Mouse (Mus musculus) limb, embryonic 12.5 days (tissue): ENCODE results near the gene Prkcz. TPM values are rescaled to one million over a fixed set of nuclear protein-coding genes. Genes with fewer than 3 reads are reported as not detected.

Experiments
- ATAC-seq: fragments of 200-750 bp; cut with Nextera tagmentation; 2 replicates; pipeline ENCODE4 v1.8.0; 2017; ENCODE audit warnings: low read depth, moderate TSS enrichment; ENCODE audit not compliant: insufficient number of reproducible peaks, insufficient read depth, low FRiP score, low TSS enrichment
- H3K27ac ChIP-seq: fragments of 300-500 bp; sonication (generic); 2 replicates; pipeline ENCODE4 v1.5.1; 2016; ENCODE audit warnings: mild to moderate bottlenecking, moderate library complexity
- H3K27me3 ChIP-seq: fragments of 300-500 bp; sonication (generic); 2 replicates; pipeline ENCODE4 v1.6.1; 2016; ENCODE audit warnings: mild to moderate bottlenecking, moderate library complexity
- H3K36me3 ChIP-seq: fragments of 300-500 bp; sonication (generic); 2 replicates; pipeline ENCODE4 v1.6.1; 2016; ENCODE audit warnings: mild to moderate bottlenecking, moderate library complexity
- H3K4me1 ChIP-seq: fragments of 300-500 bp; sonication (generic); replicated peaks from 2 replicates; pipeline ENCODE4 v1.6.1; 2016
- H3K4me2 ChIP-seq: fragments of 300-500 bp; sonication (generic); 2 replicates; pipeline ENCODE4 v1.6.1; 2016; ENCODE audit warnings: mild to moderate bottlenecking, moderate library complexity
- H3K4me3 ChIP-seq: fragments of 300-500 bp; sonication (generic); replicated peaks from 2 replicates; pipeline ENCODE4 v1.5.1; 2016; ENCODE audit warnings: mild to moderate bottlenecking
- H3K9ac ChIP-seq: fragments of 300-500 bp; sonication (generic); replicated peaks from 2 replicates; pipeline ENCODE4 v1.6.1; 2016; ENCODE audit warnings: mild to moderate bottlenecking, moderate library complexity
- H3K9me3 ChIP-seq: fragments of 300-500 bp; sonication (generic); 2 replicates; pipeline ENCODE4 v1.6.1; 2016; ENCODE audit warnings: mild to moderate bottlenecking, moderate library complexity
- WGBS: fragments of 180-500 bp; shearing (Covaris S2); methylation state at CpG from one replicate; pipeline ENCODE4 v1.1.7; 2016; 5-methylcytosine and 5-hydroxymethylcytosine counted together
- polyA plus RNA-seq: library from polyadenylated mRNA; unstranded; fragments of >200 nt; fragmentation: Nextera tagmentation; extraction: Ambion mirVana; gene quantifications from 2 replicates; pipeline ENCODE4 v1.2.1, GENCODE M21; 2016

Gene Prkcz
- polyA plus RNA-seq, 1 experiment from 2014 or later, result 7.9 TPM

GRCm38 (mm10) chr4:155357601-155358000, 3.6 kb downstream of the Prkcz start:
- Histone ChIP-seq H3K9ac (no peak overlapping the region), H3K27ac (no peak overlapping the region), H3K36me3 (no peaks in the 10 kb centered on the region), H3K4me1 (peaks cover 11% of the 10 kb centered on the region; the same call in 1 of the 2 replicates), H3K4me2 (no peak overlapping the region), H3K4me3 (no peak overlapping the region), H3K9me3 (no peaks in the 10 kb centered on the region), H3K27me3 (peaks cover 62% of the 10 kb centered on the region)
- WGBS, result 49% methylated on average over 2 of the region's 2 CpGs
- ATAC-seq, result no peak

DNA sequence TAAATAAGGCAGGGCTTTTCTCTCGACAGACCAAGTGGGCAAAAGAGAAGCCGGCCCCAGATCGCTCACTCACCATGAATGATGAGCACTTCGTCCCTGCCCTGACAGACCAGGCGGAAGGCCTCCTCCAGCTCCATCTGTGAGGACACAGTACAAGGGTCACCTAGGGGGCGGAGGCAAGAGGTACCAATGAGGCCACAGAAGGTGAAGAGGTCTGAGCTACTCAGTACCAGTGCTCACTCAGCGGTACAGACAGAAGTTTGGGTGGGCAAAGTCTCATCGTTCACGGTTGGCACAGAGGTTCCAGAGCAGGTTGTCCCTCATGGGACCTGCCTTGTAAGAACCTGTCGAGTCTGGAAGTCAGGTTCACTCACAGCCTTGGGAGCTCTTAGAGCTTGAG, 4.8 kb downstream of the Prkcz start:
- H3K4me3 ChIP-seq, result no peak overlapping the region
- ATAC-seq, result no peak
- H3K4me2 ChIP-seq, result no peak overlapping the region
- peaks cover 50% of the 10 kb centered on the region for H3K27me3 ChIP-seq
- H3K27ac ChIP-seq, result no peak overlapping the region
- no peak overlapping the region for H3K9ac ChIP-seq
- no peaks in the 10 kb centered on the region for H3K36me3 ChIP-seq
- H3K4me1 ChIP-seq, result 0 out of 2 replicates have a peak, but pooled peaks cover 2% of the 10 kb centered on the region
- 90% methylated on average over 10 of the region's 10 CpGs for WGBS
- H3K9me3 ChIP-seq, result no peaks in the 10 kb centered on the region

- ATAC-seq, result no peak
Observed at GRCm38 (mm10) chr4:155354546-155354945, 6.6 kb downstream of the Prkcz start.

GRCm38 (mm10) chr4:155354035-155354434, 7.1 kb downstream of the Prkcz start:
- 87% methylated on average over 6 of the region's 6 CpGs for WGBS
- H3K4me2 ChIP-seq, result no peak overlapping the region
- H3K4me3 ChIP-seq, result no peak overlapping the region
- H3K27me3 ChIP-seq, result peaks cover 27% of the 10 kb centered on the region
- no peak for ATAC-seq
- H3K27ac ChIP-seq, result no peak overlapping the region
- H3K4me1 ChIP-seq, result no peaks in the 10 kb centered on the region
- H3K9ac ChIP-seq, result no peak overlapping the region
- no peaks in the 10 kb centered on the region for H3K9me3 ChIP-seq
- no peaks in the 10 kb centered on the region for H3K36me3 ChIP-seq

More at GRCm38 (mm10) chr4:155354546-155354945, 6.6 kb downstream of the Prkcz start:
- no peak overlapping the region for H3K9ac ChIP-seq
- no peak overlapping the region for H3K4me3 ChIP-seq
- H3K9me3 ChIP-seq, result no peaks in the 10 kb centered on the region
- H3K27ac ChIP-seq, result no peak overlapping the region
- H3K4me1 ChIP-seq, result no peaks in the 10 kb centered on the region
- H3K36me3 ChIP-seq, result no peaks in the 10 kb centered on the region
- H3K4me2 ChIP-seq, result no peak overlapping the region
- 78% methylated on average over 7 of the region's 7 CpGs for WGBS
- peaks cover 32% of the 10 kb centered on the region for H3K27me3 ChIP-seq

GRCm38 (mm10) chr4:155352581-155352980, 8.6 kb downstream of the Prkcz start:
- H3K9ac ChIP-seq, result no peak overlapping the region
- H3K4me3 ChIP-seq, result no peak overlapping the region
- H3K27me3 ChIP-seq, result peaks cover 13% of the 10 kb centered on the region
- no peaks in the 10 kb centered on the region for H3K36me3 ChIP-seq
- H3K4me1 ChIP-seq, result no peaks in the 10 kb centered on the region
- H3K9me3 ChIP-seq, result no peaks in the 10 kb centered on the region
- WGBS, result 90% methylated on average over 3 of the region's 3 CpGs
- no peak overlapping the region for H3K27ac ChIP-seq
- no peak overlapping the region for H3K4me2 ChIP-seq
- ATAC-seq, result no peak

- Histone ChIP-seq H3K9me3 (no peaks in the 10 kb centered on the region), H3K4me1 (peaks cover 23% of the 10 kb centered on the region), H3K27ac (no peak overlapping the region), H3K36me3 (no peaks in the 10 kb centered on the region), H3K27me3 (peaks cover 46% of the 10 kb centered on the region), H3K9ac (no peak overlapping the region), H3K4me3 (no peak overlapping the region), H3K4me2 (no peak overlapping the region)
- 92% methylated on average over 12 of the region's 12 CpGs for WGBS
- no peak for ATAC-seq
Observed at GRCm38 (mm10) chr4:155346350-155346749, 14.8 kb downstream of the Prkcz start.

DNA sequence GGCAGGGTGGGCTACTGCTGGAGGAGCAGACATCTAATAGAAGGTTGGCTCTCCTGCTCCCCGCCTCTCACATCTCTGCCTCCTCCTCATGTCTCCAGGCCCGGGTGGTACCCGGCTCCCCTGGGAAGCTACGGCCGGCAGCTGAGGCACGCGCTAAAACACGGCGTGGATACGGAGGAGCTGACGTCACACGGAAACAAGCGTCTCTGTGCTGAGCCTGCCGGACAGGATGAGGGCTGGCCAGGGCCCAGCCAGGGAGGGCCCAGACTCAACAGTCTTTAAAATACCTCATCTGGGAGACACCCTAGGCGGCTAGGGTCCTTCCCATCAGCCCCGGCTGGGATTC, 15.6 kb downstream of the Prkcz start:
- ATAC-seq, result peak; percentile 81
- 6% methylated on average over 16 of the region's 16 CpGs for WGBS
- no peak overlapping the region for H3K27ac ChIP-seq

GRCm38 (mm10) chr4:155344716-155345607, 16.2 kb downstream of the Prkcz start:
- WGBS, result 11% methylated on average over 47 of the region's 47 CpGs
- Histone ChIP-seq H3K4me1 (peaks cover 23% of the 10 kb centered on the region), H3K27ac (no peak overlapping the region), H3K4me2 (peak overlapping the region; percentile 95), H3K9ac (peak overlapping the region; percentile 64), H3K36me3 (no peaks in the 10 kb centered on the region), H3K9me3 (no peaks in the 10 kb centered on the region), H3K4me3 (peak overlapping the region; percentile 54), H3K27me3 (peaks cover 46% of the 10 kb centered on the region)
- peak; percentile 57 for ATAC-seq

More for the DNA sequence above, 15.6 kb downstream of the Prkcz start:
- Histone ChIP-seq H3K4me3 (peak overlapping the region; percentile 54), H3K9ac (peak overlapping the region; percentile 64), H3K36me3 (no peaks in the 10 kb centered on the region), H3K9me3 (no peaks in the 10 kb centered on the region), H3K4me2 (peak overlapping the region; percentile 95), H3K27me3 (peaks cover 46% of the 10 kb centered on the region), H3K4me1 (peaks cover 23% of the 10 kb centered on the region)

DNA sequence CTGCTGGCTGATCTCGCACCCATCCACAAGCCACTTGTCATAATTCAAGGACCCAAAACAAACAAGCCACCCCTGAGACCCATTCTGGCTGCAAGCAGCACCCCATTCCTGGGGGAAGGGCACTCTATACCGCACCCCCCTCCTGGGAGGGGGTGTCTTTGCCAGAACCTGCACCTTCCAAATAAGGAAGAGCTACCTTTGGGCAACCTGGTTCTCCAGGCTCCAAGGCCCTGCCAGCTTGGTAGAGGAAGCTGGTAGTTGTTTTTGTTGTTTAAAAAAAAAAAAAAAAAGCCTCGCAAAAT, 16.9 kb downstream of the Prkcz start:
- Histone ChIP-seq H3K36me3 (no peaks in the 10 kb centered on the region), H3K4me3 (peak overlapping the region; percentile 54), H3K4me2 (peak overlapping the region; percentile 95; the same call in 1 of the 2 replicates), H3K9ac (no peak overlapping the region), H3K27me3 (peaks cover 46% of the 10 kb centered on the region), H3K9me3 (no peaks in the 10 kb centered on the region), H3K4me1 (peaks cover 23% of the 10 kb centered on the region), H3K27ac (no peak overlapping the region)
- no peak for ATAC-seq
- 61% methylated on average over 3 of the region's 3 CpGs for WGBS

DNA sequence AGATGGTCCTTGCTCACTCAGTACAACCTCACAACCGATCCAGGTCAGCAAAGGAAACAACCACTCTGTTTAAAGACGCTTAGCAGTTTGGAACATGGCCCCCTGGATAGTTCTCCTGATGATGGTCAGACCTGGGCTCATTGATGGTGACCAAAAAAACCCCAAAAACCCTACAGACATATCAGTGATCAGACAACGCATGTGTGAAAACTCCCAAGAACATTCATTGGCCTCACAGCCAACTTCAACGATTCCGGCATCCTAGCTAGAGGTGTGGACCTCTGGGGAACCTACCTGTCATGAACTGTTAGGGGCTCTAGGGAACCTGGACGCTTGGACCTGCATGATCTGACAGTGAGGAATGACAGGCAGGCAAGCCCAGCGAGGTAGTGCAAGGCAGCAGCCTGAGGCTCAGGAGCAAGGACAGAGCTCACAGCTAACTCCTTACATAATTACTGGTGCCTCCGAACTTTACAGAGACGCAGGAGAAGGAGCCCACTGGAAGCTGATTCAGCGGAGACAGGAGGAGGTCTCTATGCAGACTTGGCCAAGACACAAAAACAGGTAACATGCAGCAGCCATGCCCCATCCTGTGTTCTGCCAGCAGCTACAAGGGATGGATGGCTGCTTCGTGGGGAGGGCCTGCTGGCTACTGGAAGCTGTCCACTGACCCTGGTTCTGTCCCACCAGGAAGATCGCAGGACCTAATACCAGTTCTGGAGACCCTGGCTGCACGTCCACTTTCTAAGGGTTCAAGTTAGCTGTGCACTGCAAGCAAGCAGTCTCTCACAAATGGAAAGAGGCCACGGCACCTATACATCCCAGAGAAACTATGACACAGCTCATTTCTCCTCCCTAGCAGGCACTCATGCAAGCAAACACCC, 17.5 kb downstream of the Prkcz start:
- Histone ChIP-seq H3K9ac (no peak overlapping the region), H3K4me3 (no peak overlapping the region)
- 74% methylated on average over 14 of the region's 14 CpGs for WGBS

DNA sequence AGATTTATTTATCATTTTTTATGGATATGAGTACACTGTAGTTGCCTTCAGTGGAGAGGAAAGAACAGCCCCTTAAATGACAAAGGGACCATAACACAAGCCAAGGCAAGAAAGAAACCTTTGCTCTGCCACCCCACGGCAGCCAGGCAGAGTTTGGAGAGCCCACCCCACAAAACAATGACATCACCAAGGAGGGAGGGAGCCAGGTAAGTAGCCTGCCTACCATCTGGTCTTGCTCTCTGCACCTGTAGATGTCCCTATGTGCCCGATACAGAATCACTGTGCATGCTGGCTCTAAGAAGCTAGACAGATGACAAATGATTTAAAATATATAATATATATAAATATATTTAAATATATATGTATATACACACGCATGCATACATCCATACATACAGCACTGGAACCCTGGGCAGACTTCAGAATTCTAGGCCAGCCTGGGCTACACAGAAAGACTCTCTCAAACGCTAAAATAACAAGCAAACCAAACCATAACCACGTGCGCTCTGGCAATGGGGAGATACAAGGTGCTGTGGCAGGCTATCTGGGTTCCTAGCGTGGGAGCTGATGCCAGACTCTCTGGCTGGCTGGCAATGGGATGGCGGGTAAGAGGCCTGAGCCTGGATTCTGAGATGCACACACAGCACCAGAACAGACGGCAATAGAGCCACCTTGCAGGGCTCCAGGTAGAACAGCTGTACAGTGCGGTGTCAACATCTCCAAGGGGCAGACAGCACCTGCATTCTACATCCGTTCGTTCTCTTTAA, 24.7 kb downstream of the Prkcz start:
- H3K4me2 ChIP-seq, result no peak overlapping the region
- H3K4me1 ChIP-seq, result no peaks in the 10 kb centered on the region
- no peak overlapping the region for H3K9ac ChIP-seq
- no peaks in the 10 kb centered on the region for H3K27me3 ChIP-seq
- H3K9me3 ChIP-seq, result no peaks in the 10 kb centered on the region
- no peak overlapping the region for H3K27ac ChIP-seq
- no peaks in the 10 kb centered on the region for H3K36me3 ChIP-seq
- no peak overlapping the region for H3K4me3 ChIP-seq
- WGBS, result 87% methylated on average over 12 of the region's 12 CpGs
- no peak for ATAC-seq

More for the DNA sequence above, 17.5 kb downstream of the Prkcz start:
- H3K4me2 ChIP-seq, result no peak overlapping the region
- H3K36me3 ChIP-seq, result no peaks in the 10 kb centered on the region
- H3K27me3 ChIP-seq, result peaks cover 46% of the 10 kb centered on the region
- H3K27ac ChIP-seq, result no peak overlapping the region
- no peak for ATAC-seq
- H3K4me1 ChIP-seq, result peaks cover 23% of the 10 kb centered on the region
- no peaks in the 10 kb centered on the region for H3K9me3 ChIP-seq
